Mouse (Mus musculus) urinary bladder, adult 18-20 months (tissue): ENCODE results near the gene Vmn1r31.

Experiments used
- DNase-seq, 2 experiments: peaks; one replicate each; pipeline ENCODE4 v3.0.0; 2022; ENCODE audit warnings: low spot score in 2 of 2, mixed read lengths in 2 of 2

Vmn1r31 gene

GRCm38 (mm10) chr6:58475230-58475629, at the start of gene Vmn1r31:
Gene Vmn1r31, minus strand, starts transcription at chr6:58475330.
- DNase-seq, result no peak

GRCm38 (mm10) chr6:58443285-58443684, 31.8 kb downstream of the Vmn1r31 start, which contains the start of gene Vmn1r30:
Gene Vmn1r30, minus strand, starts transcription at chr6:58443385.
- DNase-seq, result no peak
